22 mouse cellular contexts compared by ENCODE assay signal in genomic region chr2:154495021-154495420, GRCm38 (mm10). TPM values are rescaled to one million over a fixed set of nuclear protein-coding genes. Genes with fewer than 3 reads are reported as not detected.
DNase-seq lines count a peak whose midpoint lies in the region; TF ChIP-seq lines count a peak whose summit lies in the region.
"Had no signal": no experiment of that assay in that cellular context is flagged by ENCODE, and none has a peak within 500 bp of the region (broad histone marks: within the 10 kb centered on the region; RNA-seq: fewer than 3 reads in every experiment).

No protein-coding gene starts in this region.

- no peak overlapping the region for H3K4me3 ChIP-seq in cerebellum, adult 2 months (replicated peaks; ENCODE audit: insufficient read depth, low read depth, low read length)
- H3K4me3 ChIP-seq: forebrain, embryonic 10.5 days; forebrain, embryonic 13.5 days; heart, adult 2 months; heart, embryonic 10.5 days; heart, embryonic 13.5 days; intestine, embryonic 15.5 days had no signal

- H3K4me1 ChIP-seq in cerebellum, adult 2 months (ENCODE audit: control insufficient read depth, insufficient read depth, low read length): peaks cover 18% of the 10 kb centered on the region
- H3K4me1 ChIP-seq: forebrain, embryonic 10.5 days; intestine, embryonic 15.5 days had no signal

- TF ChIP-seq CTCF in cerebellum, adult 2 months (IDR thresholded peaks at IDR 0.05; ENCODE audit: borderline replicate concordance, insufficient read depth, low read depth, low read length): no peak

- no peak for TF ChIP-seq POLR2A in cerebellum, adult 2 months (IDR thresholded peaks at IDR 0.05; ENCODE audit: borderline replicate concordance, insufficient read depth, low read length)

- H3K27ac ChIP-seq in cerebellum, adult 2 months (ENCODE audit: insufficient read depth, low read length): peak overlapping the region; percentile 51; the same call in 1 of the 2 replicates
- H3K27ac ChIP-seq: forebrain, embryonic 10.5 days; forebrain, embryonic 13.5 days; heart, adult 2 months; heart, embryonic 10.5 days; heart, embryonic 13.5 days; intestine, embryonic 15.5 days had no signal

- DNase-seq in cerebellum, adult 2 months: peak; percentile 38 to 60
- DNase-seq in cerebellum, postnatal 4 days (ENCODE audit: low spot score in 2 of 2): no peak
- peak; percentile 68 for DNase-seq in brain, adult 2 months (ENCODE audit: low read depth, low spot score)
- peak; percentile 59 for DNase-seq in cerebellum, adult 9-10 months
- DNase-seq in spleen, postnatal 14 days (ENCODE audit: low spot score in 2 of 2): no peak
- DNase-seq in lung, postnatal 14 days: no peak
- DNase-seq: adrenal gland, adult 8-10 months; adrenal gland, postnatal 25 days; gastrocnemius, postnatal 10 days; gastrocnemius, postnatal 36 days; heart, adult 2 months; heart, postnatal 14 days; heart, postnatal 4 days; kidney, adult 11 months had no signal

- no peaks in the 10 kb centered on the region for H3K27me3 ChIP-seq in cerebellum, adult 2 months (ENCODE audit: control insufficient read depth, insufficient read depth, low read length)
- H3K27me3 ChIP-seq: forebrain, embryonic 13.5 days; heart, embryonic 13.5 days; intestine, embryonic 15.5 days had no signal

- 26% methylated on average over 4 of the region's 4 CpGs for WGBS in cerebellum, adult 2 months

RNA-seq across cellular contexts. Expression of gene 1700003F12Rik, which starts 51.9 kb away (rescaled TPM):
- polyA plus RNA-seq in cerebellum, adult 2 months (2012; rRNA removed): 1.1 and 1.4 TPM in 2 replicates
- polyA plus RNA-seq: CD4-positive, CD25-positive, alpha-beta regulatory T cell, adult 4 months; heart, embryonic 13.5 days had no signal

RNA-seq across cellular contexts. Expression of gene Actl10, which starts 56.6 kb away (rescaled TPM):
- 0.07 and 0.10 TPM in 2 replicates for polyA plus RNA-seq in cerebellum, adult 2 months (2012; rRNA removed)
- polyA plus RNA-seq: CD4-positive, CD25-positive, alpha-beta regulatory T cell, adult 4 months; embryonic facial prominence, embryonic 11.5 days; embryonic facial prominence, embryonic 14.5 days; heart, adult 2 months had no signal

RNA-seq across cellular contexts. Expression of gene Cbfa2t2, which starts 58.7 kb away (rescaled TPM):
- polyA plus RNA-seq in cerebellum, adult 2 months (2012; rRNA removed): 29.5 and 31.5 TPM in 2 replicates

Comparison
In these comparisons a context has a peak if more than half of its experiments do, and no peak if none do; other contexts are left out.
1. DNase-seq: peak in cerebellum, adult 2 months (2 of 2), brain, adult 2 months (single experiment) and cerebellum, adult 9-10 months (single experiment); none in cerebellum, postnatal 4 days (0 of 2), spleen, postnatal 14 days (0 of 2) and lung, postnatal 14 days (single experiment).